Mouse (Mus musculus) hindbrain, postnatal 0 days (tissue): ENCODE results near the gene Radil. TPM values are rescaled to one million over a fixed set of nuclear protein-coding genes. Genes with fewer than 3 reads are reported as not detected.

ENCODE experiments used
- ATAC-seq: fragments of 200-750 bp; cut with Nextera tagmentation; 2 replicates; pipeline ENCODE4 v1.8.0; 2017; ENCODE audit warnings: mild to moderate bottlenecking, moderate TSS enrichment, moderate library complexity
- DNase-seq: peaks from one replicate; pipeline ENCODE4 v3.0.0-alpha.2; 2015; ENCODE audit warnings: low spot score
- H3K27ac ChIP-seq: fragments of 300-500 bp; sonication (generic); 2 replicates; pipeline ENCODE4 v1.5.1; 2014; ENCODE audit warnings: mild to moderate bottlenecking
- H3K27me3 ChIP-seq: fragments of 300-500 bp; sonication (generic); 2 replicates; pipeline ENCODE4 v1.6.1; 2014; ENCODE audit warnings: low read length, mixed read lengths; ENCODE audit not compliant: insufficient read depth
- H3K36me3 ChIP-seq: fragments of 300-500 bp; sonication (generic); 2 replicates; pipeline ENCODE4 v1.6.1; 2014; ENCODE audit warnings: low read length, mixed read lengths; ENCODE audit not compliant: insufficient read depth
- H3K4me1 ChIP-seq: fragments of 300-500 bp; sonication (generic); 2 replicates; pipeline ENCODE4 v1.6.1; 2014; ENCODE audit warnings: antibody characterized with exemption, low read length, mixed read lengths; ENCODE audit not compliant: insufficient read depth
- H3K4me2 ChIP-seq: fragments of 300-500 bp; sonication (generic); 2 replicates; pipeline ENCODE4 v1.6.1; 2014; ENCODE audit warnings: low read depth, mild to moderate bottlenecking, low read length, moderate library complexity, mixed read lengths
- H3K4me3 ChIP-seq: fragments of 300-500 bp; sonication (generic); 2 replicates; pipeline ENCODE4 v1.5.1; 2014; ENCODE audit warnings: low read length
- H3K9ac ChIP-seq: fragments of 300-500 bp; sonication (generic); replicated peaks from 2 replicates; pipeline ENCODE4 v1.6.1; 2014; ENCODE audit warnings: mild to moderate bottlenecking, low read length, moderate library complexity, mixed read lengths
- H3K9me3 ChIP-seq: fragments of 300-500 bp; sonication (generic); 2 replicates; pipeline ENCODE4 v1.6.1; 2016; ENCODE audit warnings: low read length, mixed read lengths
- CTCF ChIP-seq: IDR thresholded peaks from 2 replicates; pipeline ENCODE4 v1.5.1; 2016; ENCODE audit warnings: antibody characterized with exemption, control low read depth, low read depth
- WGBS: fragments of 180-500 bp; shearing (Covaris S2); extraction: QIAGEN DNeasy Blood & Tissue Kit; methylation state at CpG from one replicate; pipeline ENCODE4 v1.1.7; 2014; 5-methylcytosine and 5-hydroxymethylcytosine counted together
- polyA plus RNA-seq: library from polyadenylated mRNA; unstranded; fragments of >200 nt; fragmentation: Nextera tagmentation; extraction: Ambion mirVana; gene quantifications from 2 replicates; pipeline ENCODE4 v1.2.1, GENCODE M21; 2015
- total RNA-seq: library from RNA; depleted of rRNA; stranded (reverse); fragments of >200 nt; gene quantifications from 2 replicates; pipeline ENCODE4 v1.2.3, GENCODE M21; 2014

The Radil gene
- total and polyA plus RNA-seq, 2 experiments from 2014 or later = 11.9 to 17.7 TPM

DNA sequence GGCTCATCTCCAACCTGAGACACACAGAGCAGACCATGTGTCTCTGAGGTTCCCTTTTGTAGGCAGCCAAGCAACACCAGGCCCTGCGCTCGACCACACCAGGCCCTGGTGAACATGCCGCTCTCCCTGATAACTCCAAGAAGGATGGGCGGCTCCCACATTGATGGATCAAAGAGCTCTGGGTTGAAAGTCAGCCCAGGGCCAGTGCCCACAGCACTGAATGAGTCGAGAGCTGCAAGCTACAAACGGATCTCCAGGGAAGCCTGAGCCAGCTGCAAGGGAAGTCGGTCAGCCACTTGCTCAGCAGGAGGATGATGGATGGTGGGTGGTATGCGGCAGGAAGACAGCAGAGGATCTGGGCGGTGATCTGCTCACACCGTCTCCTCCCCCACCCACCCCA, 93.6 kb downstream of the Radil start:
- Histone ChIP-seq H3K4me3 (no peak overlapping the region), H3K4me1 (no peaks in the 10 kb centered on the region), H3K9me3 (no peaks in the 10 kb centered on the region), H3K4me2 (no peak overlapping the region), H3K27ac (no peak overlapping the region; the same call in 1 of the 2 replicates), H3K9ac (no peak overlapping the region), H3K27me3 (no peaks in the 10 kb centered on the region), H3K36me3 (peaks cover 47% of the 10 kb centered on the region)
- DNase-seq = no peak
- 58% methylated on average over 10 of the region's 10 CpGs for WGBS
- TF ChIP-seq CTCF = no peak
- no peak for ATAC-seq

- H3K4me2 ChIP-seq = no peak overlapping the region
- ATAC-seq = no peak
- DNase-seq = no peak
- H3K9me3 ChIP-seq = no peaks in the 10 kb centered on the region
- H3K4me1 ChIP-seq = no peaks in the 10 kb centered on the region
- H3K27ac ChIP-seq = no peak overlapping the region; the same call in 1 of the 2 replicates
- H3K36me3 ChIP-seq = peaks cover 47% of the 10 kb centered on the region
- no peaks in the 10 kb centered on the region for H3K27me3 ChIP-seq
- H3K9ac ChIP-seq = no peak overlapping the region
- 59% methylated on average over 15 of the region's 15 CpGs for WGBS
- no peak overlapping the region for H3K4me3 ChIP-seq
- no peak for TF ChIP-seq CTCF
Measured at GRCm38 (mm10) chr5:142456318-142456717, 94.6 kb downstream of the Radil start.

GRCm38 (mm10) chr5:142453742-142454141, 97.2 kb downstream of the Radil start:
- Histone ChIP-seq H3K36me3 (peaks cover 52% of the 10 kb centered on the region), H3K4me2 (no peak overlapping the region), H3K9me3 (no peaks in the 10 kb centered on the region), H3K9ac (no peak overlapping the region), H3K4me1 (no peaks in the 10 kb centered on the region), H3K4me3 (no peak overlapping the region), H3K27ac (no peak overlapping the region), H3K27me3 (no peaks in the 10 kb centered on the region)
- WGBS = 90% methylated on average over 13 of the region's 13 CpGs
- ATAC-seq (no peak), DNase-seq (no peak)
- TF ChIP-seq CTCF = no peak

- TF ChIP-seq CTCF = no peak
- Histone ChIP-seq H3K9me3 (no peaks in the 10 kb centered on the region), H3K4me2 (no peak overlapping the region), H3K4me3 (no peak overlapping the region), H3K9ac (no peak overlapping the region), H3K4me1 (peaks cover 6% of the 10 kb centered on the region; the same call in 1 of the 2 replicates), H3K27me3 (no peaks in the 10 kb centered on the region), H3K27ac (no peak overlapping the region), H3K36me3 (peaks cover 38% of the 10 kb centered on the region)
- DNase-seq (peak; percentile 35), ATAC-seq (no peak)
- 18% methylated on average over 1 of the region's 1 CpGs for WGBS
Measured at GRCm38 (mm10) chr5:142451759-142452158, 99.1 kb downstream of the Radil start.

GRCm38 (mm10) chr5:142450846-142451245, 100.1 kb downstream of the Radil start:
- no peaks in the 10 kb centered on the region for H3K27me3 ChIP-seq
- H3K9me3 ChIP-seq = no peaks in the 10 kb centered on the region
- no peak for TF ChIP-seq CTCF
- no peak overlapping the region for H3K9ac ChIP-seq
- DNase-seq (no peak), ATAC-seq (no peak)
- H3K36me3 ChIP-seq = peaks cover 29% of the 10 kb centered on the region
- 84% methylated on average over 9 of the region's 9 CpGs for whole genome bisulfite sequencing
- no peak overlapping the region for H3K4me2 ChIP-seq
- H3K27ac ChIP-seq = no peak overlapping the region
- peaks cover 7% of the 10 kb centered on the region; the same call in 1 of the 2 replicates for H3K4me1 ChIP-seq
- H3K4me3 ChIP-seq = no peak overlapping the region

DNA sequence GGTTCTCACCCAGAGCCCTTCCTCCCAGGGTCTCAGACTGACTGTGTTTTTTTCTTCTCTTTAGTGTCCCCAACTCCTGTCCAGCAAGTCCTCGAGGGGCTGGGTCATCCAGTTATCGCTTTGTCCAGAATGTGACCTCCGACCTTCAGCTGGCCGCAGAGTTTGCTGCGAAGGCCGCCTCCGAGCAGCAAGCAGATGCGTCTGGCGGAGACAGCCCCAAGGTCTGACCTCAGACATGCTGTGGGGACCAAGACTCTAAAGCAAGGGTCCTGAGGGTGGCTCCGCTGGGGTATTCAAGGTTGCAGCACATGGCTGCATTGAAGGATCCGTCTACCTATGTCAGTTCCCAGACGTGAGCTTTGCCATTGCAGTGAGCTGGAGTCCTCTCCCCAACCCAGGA, 102.3 kb downstream of the Radil start:
- H3K4me2 ChIP-seq = no peak overlapping the region
- no peaks in the 10 kb centered on the region for H3K9me3 ChIP-seq
- 57% methylated on average over 12 of the region's 12 CpGs for WGBS
- peaks cover 15% of the 10 kb centered on the region for H3K4me1 ChIP-seq
- H3K27ac ChIP-seq = no peak overlapping the region
- no peak for ATAC-seq
- TF ChIP-seq CTCF = no peak
- no peak overlapping the region for H3K9ac ChIP-seq
- peaks cover 10% of the 10 kb centered on the region; the same call in 1 of the 2 replicates for H3K36me3 ChIP-seq
- H3K27me3 ChIP-seq = no peaks in the 10 kb centered on the region
- no peak overlapping the region for H3K4me3 ChIP-seq
- DNase-seq = no peak

DNA sequence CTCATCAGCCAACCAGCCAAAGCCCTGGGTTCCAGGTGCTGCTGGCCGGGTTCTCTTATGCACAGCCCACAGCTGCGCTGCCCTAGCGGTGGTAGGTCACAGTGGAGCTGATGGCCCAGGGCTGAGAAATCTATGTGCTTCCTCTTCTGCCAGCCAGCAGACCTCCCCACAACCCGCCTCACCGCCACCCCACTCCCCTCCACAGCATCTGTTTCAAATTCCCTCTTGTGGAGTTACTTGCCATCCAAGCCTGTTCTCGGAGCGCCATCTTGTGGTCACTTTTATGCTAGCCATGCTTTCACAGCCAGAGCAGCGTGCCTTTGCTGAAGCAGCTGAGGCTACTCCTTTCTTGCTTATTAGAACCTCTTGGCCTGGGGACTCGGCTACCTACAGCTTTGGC, 102.8 kb downstream of the Radil start:
- Histone ChIP-seq H3K4me2 (no peak overlapping the region), H3K9ac (no peak overlapping the region)

More for the DNA sequence above, 102.8 kb downstream of the Radil start:
- Histone ChIP-seq H3K4me1 (peaks cover 15% of the 10 kb centered on the region), H3K27me3 (no peaks in the 10 kb centered on the region), H3K36me3 (peaks cover 7% of the 10 kb centered on the region; the same call in 1 of the 2 replicates), H3K9me3 (no peaks in the 10 kb centered on the region), H3K27ac (0 out of 2 replicates have a peak overlapping the region, but pooled peaks have one; percentile 3), H3K4me3 (no peak overlapping the region)
- peak; percentile 83 for ATAC-seq
- TF ChIP-seq CTCF = peak; percentile 99
- DNase-seq = peak; percentile 96
- WGBS = 5% methylated on average over 9 of the region's 9 CpGs
